Mouse (Mus musculus) frontal cortex, postnatal 14 days (tissue): ENCODE data around the gene Mrpl35.

Experiments used
- DNase-seq, 2 experiments: peaks; one replicate each; pipeline ENCODE4 v3.0.0; 2022; ENCODE audit warnings: low spot score in 2 of 2

Mrpl35 gene

GRCm38 (mm10) chr6:71799391-71799790 lies 27.4 kb downstream of the Mrpl35 start:
- DNase-seq = no peak

DNA sequence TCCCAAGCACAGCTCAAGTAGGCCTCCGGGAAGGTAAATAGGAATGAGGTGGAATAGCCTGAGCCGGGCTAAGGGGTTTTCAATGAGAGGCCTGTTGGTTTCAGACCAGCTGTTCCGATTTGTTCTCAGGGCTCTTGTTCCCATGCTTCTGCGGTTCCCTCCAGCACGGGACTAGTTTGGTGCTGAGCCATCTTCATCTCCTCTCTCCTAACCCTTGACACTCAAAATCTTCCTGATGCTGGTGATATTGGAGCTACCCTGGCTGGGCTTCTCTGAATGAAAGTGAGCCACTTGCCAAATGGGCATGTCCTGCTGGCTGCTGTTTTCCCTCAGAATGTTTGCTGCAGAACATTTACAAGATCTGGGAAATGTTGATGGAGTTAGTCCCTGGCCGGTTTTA lies 35.0 kb downstream of the Mrpl35 start:
- DNase-seq = no peak

DNA sequence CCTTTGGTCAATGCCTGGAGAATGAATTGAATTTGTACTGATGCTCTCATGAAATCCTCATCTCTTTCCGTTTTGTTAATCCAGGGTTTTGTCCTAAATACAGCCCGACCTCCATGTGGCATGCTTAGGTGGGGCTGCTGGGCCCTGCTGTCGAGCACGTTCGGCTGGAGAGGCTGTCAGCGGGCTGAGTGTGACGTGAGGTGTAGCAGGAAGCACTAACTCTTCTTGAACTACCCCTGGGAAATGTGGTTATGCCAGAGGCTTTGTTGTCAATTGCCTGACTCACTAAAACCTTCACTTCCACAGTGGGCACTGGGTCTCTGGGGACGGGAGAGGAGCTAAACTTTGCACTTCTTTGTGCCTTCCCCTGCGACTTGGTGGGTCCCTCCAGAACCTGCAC lies 38.4 kb downstream of the Mrpl35 start:
- no peak for DNase-seq

DNA sequence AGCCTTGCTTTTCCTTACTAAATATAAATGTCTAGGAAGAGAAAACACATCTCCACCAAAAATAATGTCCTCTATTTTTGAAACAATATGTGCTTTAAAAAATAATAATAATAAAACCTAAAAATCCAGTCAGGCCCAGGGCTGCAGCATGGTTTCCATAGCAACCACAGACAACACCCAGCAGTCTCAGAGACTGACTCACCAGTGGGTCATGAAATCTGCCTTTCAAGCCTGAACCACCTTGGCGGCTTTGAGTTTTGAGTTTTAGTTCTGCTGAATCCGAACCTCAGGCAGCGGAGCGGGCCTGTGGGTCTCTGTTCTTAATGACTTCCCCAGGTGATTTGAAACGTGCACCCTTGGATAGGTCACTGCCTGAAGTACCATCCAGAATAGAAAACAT lies 43.6 kb downstream of the Mrpl35 start:
- DNase-seq = no peak

DNA sequence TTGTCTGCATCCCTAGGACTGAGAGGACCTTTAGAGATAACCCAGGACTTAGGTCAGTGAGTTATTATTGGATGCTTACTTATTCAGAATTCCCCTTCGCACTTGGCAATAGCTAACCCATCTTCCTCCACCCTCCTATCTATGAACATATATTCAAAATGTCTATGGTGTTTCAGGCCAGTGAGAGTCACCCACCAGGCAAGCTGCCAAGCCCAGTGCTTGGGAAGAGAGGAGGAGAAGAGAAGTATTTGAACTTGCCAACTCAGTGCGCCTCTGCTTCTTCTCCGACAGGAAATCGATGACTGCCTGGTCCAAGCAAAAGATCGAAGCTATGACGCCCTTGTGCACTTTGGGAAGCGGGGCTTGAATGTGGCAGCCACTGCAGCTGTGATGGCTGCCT lies 46.3 kb downstream of the Mrpl35 start:
- DNase-seq = no peak

- no peak for DNase-seq
Observed at GRCm38 (mm10) chr6:71779831-71780230, 46.9 kb downstream of the Mrpl35 start.

DNA sequence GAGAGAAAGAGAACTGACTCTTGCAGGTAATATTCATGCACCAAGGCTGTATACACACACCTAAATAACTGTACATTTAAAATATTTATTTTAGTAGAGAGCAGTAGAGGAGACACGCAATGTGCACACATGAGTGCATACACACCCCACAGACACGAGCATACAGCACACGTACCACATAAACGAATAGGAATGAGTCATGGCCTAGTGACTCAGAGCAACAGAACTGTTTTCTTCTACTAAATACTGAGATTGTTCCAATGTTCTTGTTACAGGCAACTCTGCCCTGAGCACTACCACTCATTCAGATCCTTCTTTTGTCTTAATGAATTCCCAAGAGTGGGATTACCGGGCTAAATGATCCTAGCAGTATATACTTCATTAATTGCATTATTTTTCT lies 48.8 kb downstream of the Mrpl35 start:
- no peak for DNase-seq

DNA sequence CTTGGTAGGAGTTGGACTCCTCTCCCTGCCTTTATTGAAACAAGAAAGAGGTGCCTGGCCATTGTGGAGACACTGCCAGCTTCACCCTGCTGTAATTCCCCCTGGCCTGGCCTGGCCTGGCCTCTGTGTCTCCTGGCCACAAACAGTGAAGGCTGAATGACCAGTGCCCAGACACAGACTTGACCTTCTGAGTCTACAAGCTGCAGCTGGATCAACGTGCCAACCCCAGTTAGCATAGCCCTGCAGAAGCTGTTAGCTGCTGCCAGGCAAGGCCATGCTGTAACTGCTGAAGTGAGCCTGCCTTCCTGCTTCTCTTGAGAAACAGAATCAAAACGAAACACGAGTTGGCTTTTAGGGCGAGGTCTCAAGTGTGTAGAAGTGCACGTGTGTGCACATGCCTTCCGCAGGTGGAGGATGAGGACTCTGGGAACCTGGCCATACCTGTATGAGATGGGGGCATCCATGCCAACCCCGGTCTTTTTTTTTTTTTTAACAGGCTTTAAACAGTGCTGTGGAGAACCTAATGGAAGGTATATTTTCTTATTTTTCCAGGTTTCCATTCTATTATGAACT lies 54.0 kb downstream of the Mrpl35 start:
- no peak for DNase-seq

GRCm38 (mm10) chr6:71772156-71772555 lies 54.6 kb downstream of the Mrpl35 start:
- peak; percentile 44 to 67 for DNase-seq

GRCm38 (mm10) chr6:71771282-71771681 lies 55.5 kb downstream of the Mrpl35 start:
- DNase-seq = no peak

DNA sequence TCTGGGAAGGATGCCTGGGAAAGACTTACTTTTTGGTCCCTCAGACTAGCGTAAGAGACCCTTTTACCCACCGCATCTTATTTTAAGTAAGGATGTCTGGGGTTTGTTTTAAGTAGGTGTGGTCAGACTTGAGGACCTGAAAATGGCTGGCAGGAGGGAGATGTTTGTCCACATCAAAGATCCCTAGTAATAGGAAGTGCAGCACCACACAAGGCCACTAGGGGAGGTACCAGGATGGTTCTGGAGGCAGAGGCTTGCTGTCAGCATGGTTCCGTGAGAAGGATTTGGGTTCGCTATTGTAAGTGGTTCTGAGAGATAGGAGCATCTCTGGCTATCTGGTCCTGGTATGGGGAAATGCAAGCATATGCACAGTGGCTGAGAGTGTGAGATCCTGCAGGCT lies 55.9 kb downstream of the Mrpl35 start:
- no peak for DNase-seq

DNA sequence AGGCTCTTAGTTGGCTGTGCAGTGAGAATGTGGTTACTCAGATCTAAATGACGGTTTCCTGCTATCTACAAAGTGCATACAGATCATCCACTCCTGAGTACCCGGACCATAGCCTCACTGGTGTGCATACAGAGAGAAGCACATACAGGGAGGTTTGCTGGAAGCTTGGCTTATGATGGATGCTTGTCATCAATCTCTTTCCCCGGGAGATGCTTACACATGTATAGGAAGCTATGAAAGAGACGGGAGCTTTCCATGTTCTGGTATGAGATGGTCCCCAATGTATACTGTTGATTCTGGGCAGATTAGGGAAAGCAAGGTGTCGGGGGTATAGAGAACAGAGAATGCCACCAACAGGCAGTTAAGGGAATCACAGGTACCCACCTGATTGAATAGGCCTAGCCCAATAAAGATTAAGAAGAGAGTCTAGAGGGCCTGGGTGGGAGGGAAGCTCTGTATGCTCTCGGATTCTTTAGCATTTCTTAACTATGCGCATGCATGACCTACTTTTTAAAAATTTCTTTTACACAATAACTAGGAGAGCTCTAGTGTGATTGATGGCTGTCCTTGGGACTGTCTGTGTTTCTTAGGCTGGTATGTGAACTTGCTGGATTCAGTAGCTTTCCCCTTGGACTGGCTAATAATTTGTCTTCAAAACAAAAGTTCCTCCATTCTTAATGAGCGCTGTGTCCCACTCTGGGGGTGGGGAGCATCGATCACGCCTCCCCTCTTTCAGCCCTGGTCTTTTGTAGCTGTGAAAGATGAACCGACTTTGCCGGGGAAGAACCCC lies 56.7 kb downstream of the Mrpl35 start:
- DNase-seq = no peak

- DNase-seq = no peak
Observed at GRCm38 (mm10) chr6:71767761-71768160, 59.0 kb downstream of the Mrpl35 start.
